Mouse (Mus musculus) fibroblast of lung, adult 2 months (primary cell): Measurements from ENCODE around the gene Cyb5r3.

Source experiments
- DNase-seq: peaks from one replicate; pipeline ENCODE4 v3.0.0-alpha.2; 2011; ENCODE audit warnings: low read depth

Gene Cyb5r3

DNA sequence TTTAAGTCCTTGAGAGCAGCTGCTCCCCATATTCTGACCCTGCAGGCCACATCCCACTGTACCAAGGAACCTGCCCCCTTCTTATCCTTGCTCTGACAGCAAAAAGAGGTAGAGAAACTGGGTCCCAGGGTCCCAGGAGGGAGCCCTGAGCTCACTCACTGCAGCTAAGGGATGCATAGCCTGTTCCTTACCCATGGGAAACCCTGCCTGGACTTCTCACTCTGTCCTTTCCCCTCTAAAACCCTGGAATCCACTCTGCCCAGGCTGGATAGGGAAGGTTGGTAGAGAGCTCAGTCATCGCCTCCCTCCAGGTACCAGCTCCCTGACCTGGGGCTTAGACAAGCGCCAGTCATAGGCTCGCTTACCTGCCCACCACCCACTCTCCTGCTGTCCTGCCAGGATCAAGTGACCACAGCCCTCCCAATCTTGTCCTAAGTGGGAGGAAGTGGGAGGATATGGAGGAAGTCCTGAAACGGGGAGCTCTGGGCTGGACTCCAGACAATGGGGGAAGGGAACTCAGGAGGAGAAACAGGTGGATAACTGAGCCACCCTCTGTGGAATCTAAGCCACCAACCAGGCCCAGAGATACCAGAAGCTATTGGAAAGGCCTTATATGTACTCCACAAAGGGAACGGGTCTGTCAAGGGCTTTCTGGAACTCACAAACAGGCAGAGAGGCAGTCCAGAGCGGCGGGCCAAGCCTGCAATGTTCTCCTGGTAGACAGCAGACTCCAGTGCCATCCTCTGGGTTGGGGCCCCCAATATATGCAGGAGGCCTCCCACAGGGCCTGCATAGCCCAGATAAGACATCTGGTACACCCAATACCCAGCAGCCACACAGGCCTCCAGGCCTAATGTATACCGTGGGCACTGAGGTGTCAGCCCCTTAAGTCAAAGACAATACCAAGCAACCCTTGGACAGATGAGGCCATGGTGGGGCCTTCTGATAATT is 2.3 kb downstream of the Cyb5r3 start:
- no peak for DNase-seq

DNA sequence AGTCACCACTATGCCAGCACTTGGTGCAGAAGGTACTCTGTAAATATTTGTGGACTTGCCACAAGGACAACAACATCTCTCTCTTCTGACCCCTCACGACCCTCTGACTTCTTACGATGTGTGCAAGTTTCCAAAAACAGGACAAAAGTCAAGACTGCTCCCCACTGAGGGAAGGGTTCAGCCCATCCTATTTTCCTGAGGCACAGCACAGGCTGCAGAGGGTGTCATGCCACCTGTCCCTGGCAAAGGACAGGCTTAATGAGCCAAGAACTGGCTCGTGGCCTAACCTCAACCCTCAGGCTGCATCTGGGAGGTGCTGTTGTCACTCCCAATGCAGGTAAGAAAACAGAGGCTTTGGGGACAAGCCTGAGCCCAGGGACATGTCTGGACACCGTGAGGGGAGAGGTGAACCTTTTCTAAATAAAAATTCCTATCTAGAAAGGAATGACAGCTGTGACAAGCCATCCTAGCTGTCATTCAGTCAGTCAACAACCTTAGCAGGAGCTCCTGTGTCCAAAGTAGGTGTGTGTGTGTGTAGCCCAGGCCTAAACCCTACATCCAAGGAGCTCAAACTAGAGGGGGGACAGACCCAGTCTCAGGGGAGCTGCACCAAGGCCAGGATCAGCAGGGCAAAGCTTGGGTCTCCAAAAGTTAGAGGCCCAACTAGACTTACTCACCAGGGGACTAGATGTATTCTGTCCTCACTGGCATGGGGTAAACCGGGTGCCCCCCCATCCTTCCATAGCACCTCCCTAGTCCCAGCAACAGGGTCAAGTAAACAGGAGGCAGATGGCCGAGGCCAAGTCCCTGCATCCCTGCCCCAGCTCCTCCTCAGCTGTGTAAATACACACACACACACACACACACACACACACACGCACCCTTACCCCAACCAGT is 3.3 kb downstream of the Cyb5r3 start:
- no peak for DNase-seq

DNA sequence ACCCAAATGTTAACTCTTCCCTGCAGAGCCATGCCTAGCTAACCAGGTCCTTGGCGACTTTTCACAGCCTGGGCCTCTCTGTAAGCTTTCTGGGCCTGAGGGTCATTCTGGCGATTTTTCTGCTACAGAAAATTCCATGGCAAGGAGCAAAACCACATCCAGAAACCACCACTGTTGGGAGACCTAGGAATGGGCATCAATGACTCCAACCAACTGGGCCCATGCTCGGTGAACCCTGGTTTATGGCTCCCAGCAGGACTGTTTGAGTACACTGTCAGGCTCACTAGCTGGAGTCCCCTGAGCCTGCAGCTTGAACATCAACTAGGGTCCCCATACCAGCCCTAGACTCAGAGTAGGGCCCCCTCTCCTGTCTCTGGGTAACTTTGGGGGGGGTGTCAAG is 4.1 kb downstream of the Cyb5r3 start:
- no peak for DNase-seq

GRCm38 (mm10) chr15:83167550-83168065 is 4.8 kb downstream of the Cyb5r3 start:
- no peak for DNase-seq

DNA sequence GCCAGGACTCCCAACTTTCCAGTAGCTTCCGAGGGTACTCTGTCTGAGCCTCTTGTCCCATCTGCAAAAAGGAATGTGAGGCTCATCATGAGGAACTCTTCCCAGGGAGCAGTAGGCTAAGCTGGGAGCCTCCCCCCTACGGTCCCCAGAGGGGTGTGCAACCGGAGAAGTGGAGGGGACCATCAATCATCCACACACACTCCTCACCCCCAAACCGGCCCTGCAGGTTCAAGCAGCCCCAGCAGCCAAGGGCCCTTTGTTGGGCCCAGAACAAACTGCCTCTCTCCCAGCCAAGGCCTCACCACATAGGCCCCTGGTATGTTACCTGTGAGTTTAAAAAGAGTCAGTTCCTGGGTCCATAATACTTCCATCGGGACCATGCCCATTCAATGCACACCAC is 5.3 kb downstream of the Cyb5r3 start:
- DNase-seq: no peak

DNA sequence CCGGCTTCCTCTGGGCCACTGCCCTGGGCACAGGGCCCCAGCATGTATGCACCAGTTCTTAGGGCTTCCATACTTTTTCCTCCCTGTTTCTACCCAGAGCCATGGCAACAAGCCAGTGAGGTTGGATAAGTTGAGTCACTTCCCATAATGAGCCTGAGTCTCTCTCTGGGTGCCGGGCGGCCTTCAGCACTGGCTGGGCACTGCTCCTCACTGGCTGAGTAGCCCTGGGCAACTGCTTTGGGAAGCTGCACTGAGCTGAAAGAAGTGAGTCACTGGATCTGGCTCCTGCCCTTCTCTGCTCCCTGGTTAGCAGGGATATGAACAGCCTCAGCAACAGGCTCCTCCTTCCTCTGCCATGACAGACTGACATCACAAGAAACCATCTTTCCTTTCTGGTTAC is 5.8 kb downstream of the Cyb5r3 start:
- peak; percentile 97 for DNase-seq

GRCm38 (mm10) chr15:83165526-83166315 is 6.7 kb downstream of the Cyb5r3 start:
- no peak for DNase-seq

GRCm38 (mm10) chr15:83164971-83165471 is 7.4 kb downstream of the Cyb5r3 start:
- no peak for DNase-seq

- no peak for DNase-seq
Observed at GRCm38 (mm10) chr15:83162818-83163485, 9.4 kb downstream of the Cyb5r3 start.

- no peak for DNase-seq
Observed at GRCm38 (mm10) chr15:83162001-83162400, 10.4 kb downstream of the Cyb5r3 start.

GRCm38 (mm10) chr15:83161062-83161748 is 11.2 kb downstream of the Cyb5r3 start:
- DNase-seq: no peak

- DNase-seq: no peak
Observed at GRCm38 (mm10) chr15:83160561-83160960, 11.8 kb downstream of the Cyb5r3 start.

- no peak for DNase-seq
Observed at GRCm38 (mm10) chr15:83159823-83160222, 12.6 kb downstream of the Cyb5r3 start.

DNA sequence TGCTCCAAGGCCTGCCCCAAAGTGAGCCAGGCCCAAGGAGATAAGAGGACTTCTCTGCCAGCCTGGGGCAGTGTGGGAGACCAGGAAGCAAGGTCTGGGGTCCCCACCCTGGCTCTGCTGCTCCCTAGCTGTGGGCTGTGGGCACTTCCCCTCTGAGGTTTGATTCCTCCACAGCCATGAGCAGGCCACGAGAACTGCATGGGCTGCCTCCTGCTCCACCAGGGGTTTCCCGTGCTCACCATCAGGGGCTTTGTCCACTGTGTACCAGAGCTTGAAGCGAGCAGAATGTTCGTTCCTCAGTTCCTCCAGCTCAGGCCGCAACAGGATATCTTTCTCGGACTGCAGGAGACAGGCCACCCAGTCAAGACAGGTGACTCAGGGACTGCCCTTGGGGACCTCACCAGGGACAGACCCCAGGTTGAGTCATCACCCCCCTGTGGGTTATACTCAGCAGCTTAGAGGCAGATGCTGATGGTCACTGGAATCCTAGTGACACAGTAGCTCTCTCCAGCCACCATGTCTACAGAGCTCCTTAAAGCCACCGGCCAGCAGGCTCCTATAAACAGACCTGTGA is 13.7 kb downstream of the Cyb5r3 start:
- no peak for DNase-seq

DNA sequence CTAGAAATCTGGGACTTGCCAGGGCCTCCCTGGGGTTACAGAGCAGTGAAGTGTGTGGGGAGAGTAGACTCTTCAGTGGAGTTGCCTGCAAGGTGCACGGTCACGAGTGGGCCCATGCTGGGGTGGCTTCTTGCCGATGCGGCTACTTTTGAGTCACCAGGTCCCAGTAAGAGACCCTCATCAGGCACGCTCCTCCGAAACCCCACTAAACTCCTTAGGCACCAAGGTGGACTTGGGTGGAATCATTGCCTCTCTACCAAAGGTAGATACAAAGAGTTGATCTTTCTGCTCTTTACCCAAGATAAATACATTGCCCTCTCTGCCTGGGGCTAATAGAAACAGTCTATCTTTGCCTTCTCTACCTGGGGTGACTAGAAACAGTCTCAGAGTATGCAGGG is 14.7 kb downstream of the Cyb5r3 start:
- no peak for DNase-seq

- DNase-seq: peak; percentile 95
Observed at GRCm38 (mm10) chr15:83156929-83157666, 15.3 kb downstream of the Cyb5r3 start.

- no peak for DNase-seq
Observed at GRCm38 (mm10) chr15:83155672-83156419, 16.5 kb downstream of the Cyb5r3 start.

DNA sequence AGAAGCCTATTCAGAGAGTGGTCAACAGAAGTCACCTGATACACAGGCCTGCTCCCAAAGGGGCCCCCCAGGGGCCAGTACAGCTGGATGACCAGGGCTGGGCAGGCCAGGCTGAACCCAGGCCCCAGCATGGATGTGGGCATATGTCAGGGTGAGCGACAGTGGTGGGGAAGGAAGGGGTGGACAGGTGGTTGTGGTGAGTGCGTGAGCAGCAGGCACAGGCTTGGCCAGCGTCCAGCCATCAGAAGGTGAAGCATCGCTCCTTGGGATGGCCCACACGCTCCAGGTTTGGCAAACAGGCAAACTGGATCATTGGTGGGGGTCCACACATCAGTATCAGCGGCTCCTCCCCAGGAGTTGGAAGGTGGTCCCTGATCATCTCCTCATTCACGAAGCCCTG is 18.1 kb downstream of the Cyb5r3 start:
- DNase-seq: no peak

GRCm38 (mm10) chr15:83150694-83151093 is 21.7 kb downstream of the Cyb5r3 start:
- no peak for DNase-seq
